Mouse (Mus musculus): ENCODE data around the gene Antxr2. TPM values are rescaled to one million over a fixed set of nuclear protein-coding genes. Genes with fewer than 3 reads are reported as not detected.
A peak's percentile ranks its signal among the peaks of the same experiment; 100 is the strongest.

The Antxr2 gene
- total RNA-seq, 2 experiments from 2014 or later: 2.0 to 2.1 TPM

GRCm38 (mm10) chr5:97935140-97936129 is 95.4 kb downstream of the Antxr2 start:
- DNase-seq (ENCODE audit: extremely low spot score in 1 of 2, low spot score in 1 of 2): peak; percentile 27 to 33

- no peak for DNase-seq (ENCODE audit: extremely low spot score in 1 of 2, low spot score in 1 of 2)
These were observed 113.2 kb downstream of the Antxr2 start for GRCm38 (mm10) chr5:97917654-97918053.

GRCm38 (mm10) chr5:97914890-97915289 is 116.0 kb downstream of the Antxr2 start:
- no peak for DNase-seq (ENCODE audit: extremely low spot score in 1 of 2, low spot score in 1 of 2)

- no peak for DNase-seq (ENCODE audit: extremely low spot score in 1 of 2, low spot score in 1 of 2)
These were observed 116.9 kb downstream of the Antxr2 start for GRCm38 (mm10) chr5:97913901-97914300.

GRCm38 (mm10) chr5:97907482-97907881 is 123.4 kb downstream of the Antxr2 start:
- no peak for DNase-seq (ENCODE audit: extremely low spot score in 1 of 2, low spot score in 1 of 2)

GRCm38 (mm10) chr5:97906537-97907266 is 124.1 kb downstream of the Antxr2 start:
- no peak for DNase-seq (ENCODE audit: extremely low spot score in 1 of 2, low spot score in 1 of 2)

GRCm38 (mm10) chr5:97905856-97906255 is 125.0 kb downstream of the Antxr2 start:
- no peak for DNase-seq (ENCODE audit: extremely low spot score in 1 of 2, low spot score in 1 of 2)

GRCm38 (mm10) chr5:97901096-97901495 is 129.7 kb downstream of the Antxr2 start:
- no peak for DNase-seq (ENCODE audit: extremely low spot score in 1 of 2, low spot score in 1 of 2)

GRCm38 (mm10) chr5:97899321-97899720 is 131.5 kb downstream of the Antxr2 start:
- DNase-seq (ENCODE audit: extremely low spot score in 1 of 2, low spot score in 1 of 2): no peak

GRCm38 (mm10) chr5:97885427-97885826 is 145.4 kb downstream of the Antxr2 start:
- DNase-seq (ENCODE audit: extremely low spot score in 1 of 2, low spot score in 1 of 2): no peak

GRCm38 (mm10) chr5:97884110-97884509 is 146.7 kb downstream of the Antxr2 start:
- DNase-seq (ENCODE audit: extremely low spot score in 1 of 2, low spot score in 1 of 2): no peak

GRCm38 (mm10) chr5:97881421-97881820 is 149.4 kb downstream of the Antxr2 start:
- no peak for DNase-seq (ENCODE audit: extremely low spot score in 1 of 2, low spot score in 1 of 2)

GRCm38 (mm10) chr5:97880115-97880514 is 150.7 kb downstream of the Antxr2 start:
- DNase-seq (ENCODE audit: extremely low spot score in 1 of 2, low spot score in 1 of 2): no peak

- DNase-seq (ENCODE audit: extremely low spot score in 1 of 2, low spot score in 1 of 2): no peak
These were observed 152.0 kb downstream of the Antxr2 start for GRCm38 (mm10) chr5:97878871-97879270.

GRCm38 (mm10) chr5:97878215-97878794 is 152.5 kb downstream of the Antxr2 start:
- no peak for DNase-seq (ENCODE audit: extremely low spot score in 1 of 2, low spot score in 1 of 2)

- DNase-seq (ENCODE audit: extremely low spot score in 1 of 2, low spot score in 1 of 2): no peak
These were observed 153.9 kb downstream of the Antxr2 start for GRCm38 (mm10) chr5:97876895-97877294.

- DNase-seq (ENCODE audit: extremely low spot score in 1 of 2, low spot score in 1 of 2): no peak
These were observed 162.9 kb downstream of the Antxr2 start for GRCm38 (mm10) chr5:97867921-97868320.

GRCm38 (mm10) chr5:97866975-97867374 is 163.9 kb downstream of the Antxr2 start:
- no peak for DNase-seq (ENCODE audit: extremely low spot score in 1 of 2, low spot score in 1 of 2)

- DNase-seq (ENCODE audit: extremely low spot score in 1 of 2, low spot score in 1 of 2): no peak
These were observed 173.7 kb downstream of the Antxr2 start for GRCm38 (mm10) chr5:97857101-97857500.

GRCm38 (mm10) chr5:97851981-97852748 is 178.7 kb downstream of the Antxr2 start:
- DNase-seq (ENCODE audit: extremely low spot score in 1 of 2, low spot score in 1 of 2): no peak

Measured in layer of hippocampus, postnatal 25 days (tissue).